Mouse (Mus musculus) spleen, postnatal 36 days (tissue): ENCODE results near the gene Six3.

Source experiments
- DNase-seq, 2 experiments: peaks; one replicate each; pipeline ENCODE4 v3.0.0; 2022; ENCODE audit warnings: low spot score in 2 of 2, mixed read lengths in 1 of 2

Six3 gene

DNA sequence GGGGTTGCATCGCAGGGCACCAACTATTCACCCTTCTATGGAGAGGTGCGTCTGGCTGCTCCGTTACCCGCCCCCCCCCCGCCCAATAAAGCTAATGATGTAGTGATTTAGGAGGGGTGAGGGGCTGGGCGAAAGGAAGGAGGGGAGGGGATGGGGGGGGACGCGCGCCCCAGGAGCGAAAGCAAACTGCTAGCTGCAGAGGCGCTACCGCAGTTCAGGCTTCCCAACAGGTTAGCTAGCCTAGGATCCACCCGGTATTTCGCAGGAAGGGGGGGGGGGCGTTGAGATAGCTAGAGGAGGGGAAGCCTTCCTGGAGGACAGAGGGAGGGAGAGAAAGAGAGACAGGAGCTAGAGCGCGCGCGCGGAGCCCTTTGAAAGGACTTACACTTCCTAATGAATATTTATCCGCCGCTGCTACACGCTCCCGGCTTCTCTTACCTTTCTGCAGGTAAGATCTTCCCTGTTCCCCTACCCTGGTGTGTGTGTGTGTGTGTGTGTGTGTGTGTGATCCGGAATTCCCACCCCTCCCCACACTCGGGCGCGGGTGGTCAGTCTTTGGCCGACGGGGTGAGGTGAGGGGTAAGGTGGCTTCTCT lies at the start of gene Six3:
TSS of gene Six3 (plus strand) at position 343 of the 595 bp plus-strand sequence.
- DNase-seq: no peak

DNA sequence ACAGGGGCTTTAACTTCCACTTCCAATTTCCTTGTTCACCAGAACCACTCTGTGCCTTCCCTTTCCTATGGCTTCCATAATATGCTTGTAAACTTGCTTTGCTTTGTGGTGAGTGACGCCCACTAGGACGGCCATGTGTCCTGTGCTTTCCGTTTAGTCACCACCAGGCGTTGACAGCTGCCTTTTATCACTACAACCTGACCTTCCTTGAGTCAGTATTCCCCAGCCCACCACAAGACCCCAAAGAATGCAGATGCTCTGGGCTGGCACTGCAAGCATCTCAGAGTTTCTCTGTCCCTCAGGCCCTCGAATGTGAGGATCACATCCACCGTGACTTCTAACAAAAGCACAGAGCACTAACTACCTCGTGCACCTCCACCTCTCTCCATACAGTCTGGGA lies 49.3 kb upstream of the Six3 start:
- DNase-seq: no peak

DNA sequence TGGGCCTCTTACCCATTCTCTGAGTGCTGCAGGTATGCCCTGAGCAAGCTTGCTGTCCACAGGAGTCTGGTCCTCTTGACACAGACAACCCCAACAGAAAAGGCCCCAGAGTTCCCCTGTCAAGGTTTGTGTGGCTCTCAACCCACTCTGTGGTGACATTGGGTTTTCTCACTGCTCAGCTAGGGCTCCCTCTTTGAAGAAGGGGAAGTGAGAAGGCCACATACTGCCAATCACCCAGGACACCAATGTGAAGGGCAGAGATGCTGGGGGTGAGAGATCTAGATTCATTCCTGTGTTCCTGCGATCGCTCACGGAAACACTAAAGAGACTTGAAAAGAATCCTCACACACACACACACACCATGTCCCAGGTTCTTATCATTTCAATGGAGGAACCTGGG lies 39.4 kb upstream of the Six3 start:
- no peak for DNase-seq

DNA sequence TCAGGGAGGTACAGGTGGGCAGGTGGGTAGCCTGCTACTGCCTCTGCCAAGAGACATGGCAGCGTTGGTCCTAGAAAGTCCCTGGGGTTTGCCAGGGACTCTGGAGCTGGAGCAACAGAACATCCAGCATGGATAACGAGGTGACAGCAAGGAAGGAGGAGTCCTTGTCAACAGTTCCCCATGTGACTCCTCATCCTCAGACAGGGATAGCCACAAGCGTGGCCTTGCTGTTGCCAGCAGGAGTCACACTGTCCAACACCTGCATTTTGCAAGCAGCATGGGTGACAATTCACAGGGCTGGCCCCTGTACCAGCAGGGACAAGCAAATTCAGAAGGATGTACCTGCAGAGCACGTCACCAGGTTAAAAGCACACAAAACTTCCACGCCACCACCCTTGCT lies 35.1 kb upstream of the Six3 start:
- no peak for DNase-seq

DNA sequence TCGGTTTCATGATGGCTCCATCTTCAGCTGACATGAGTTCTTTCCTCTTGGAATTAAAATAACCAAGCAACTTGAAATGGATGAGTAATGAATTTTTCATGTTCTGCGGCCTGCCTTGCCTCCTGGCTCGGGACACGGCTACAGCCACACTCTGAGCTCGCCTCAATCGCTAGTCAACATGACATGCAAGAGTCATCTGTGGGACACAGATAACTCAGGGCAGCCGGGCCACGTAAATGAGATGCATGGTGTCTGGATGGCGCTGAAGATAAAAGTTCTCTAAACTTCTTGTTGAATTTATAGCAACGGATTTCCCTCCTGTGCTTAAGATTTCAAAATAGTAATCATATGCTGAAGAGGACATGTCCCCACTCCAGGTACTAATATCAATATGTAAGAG lies 34.1 kb upstream of the Six3 start:
- no peak for DNase-seq

DNA sequence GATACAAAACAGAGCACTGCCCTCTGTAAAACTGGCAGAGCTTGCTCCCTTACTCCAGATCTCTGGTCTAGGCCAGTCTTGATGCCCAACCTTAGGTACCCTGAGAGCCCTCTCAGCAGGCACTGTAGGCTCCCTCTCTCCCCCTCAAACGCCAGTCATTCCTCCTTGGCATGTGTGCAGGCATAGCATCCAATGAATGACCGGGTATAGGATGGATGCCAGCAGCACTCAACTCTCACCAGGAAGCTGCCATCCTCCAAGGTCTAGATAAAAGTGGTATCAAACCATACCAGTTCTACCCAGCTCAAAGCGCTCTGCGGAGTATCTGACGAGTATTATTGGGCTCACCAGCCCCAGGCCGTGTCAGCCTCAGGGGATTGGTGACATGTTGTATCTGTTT lies 33.2 kb upstream of the Six3 start:
- no peak for DNase-seq

DNA sequence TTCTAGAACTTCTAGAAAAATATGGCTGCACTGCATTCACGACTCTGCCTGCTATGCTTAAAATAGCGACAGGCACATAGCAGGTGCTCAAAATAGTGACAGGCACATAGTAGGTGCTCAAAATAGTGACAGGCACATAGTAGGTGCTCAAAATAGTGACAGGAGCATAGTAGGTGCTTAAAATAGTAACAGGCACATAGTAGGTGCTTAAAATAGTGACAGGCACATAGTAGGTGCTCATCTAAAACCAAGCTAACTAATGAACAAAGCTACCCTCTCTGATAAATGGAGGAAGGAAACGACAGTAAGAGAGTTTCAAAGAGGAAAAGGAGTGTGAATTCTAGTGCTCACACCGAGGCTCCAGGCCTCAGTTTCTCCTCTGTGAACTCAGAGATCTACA lies 29.2 kb upstream of the Six3 start:
- DNase-seq: no peak

DNA sequence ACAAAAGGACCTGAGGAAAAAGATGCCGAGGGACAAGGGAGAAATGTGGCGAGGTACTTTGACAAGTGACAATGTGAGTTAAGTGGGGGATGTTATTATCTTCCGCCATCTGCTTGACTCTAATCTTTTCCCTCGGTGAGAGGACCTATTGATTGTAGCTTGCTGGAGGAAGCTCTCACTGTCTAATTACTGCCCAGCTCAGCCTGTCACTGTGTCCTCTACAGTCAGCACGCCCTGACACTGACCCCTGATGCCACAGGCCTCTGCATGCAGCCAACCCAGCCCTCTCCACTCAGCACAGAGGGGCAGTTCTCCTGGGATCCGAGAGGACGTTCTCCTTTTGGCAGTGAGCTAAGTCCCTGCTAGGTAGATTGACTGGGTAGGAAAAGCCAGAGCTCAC lies 28.8 kb upstream of the Six3 start:
- no peak for DNase-seq

DNA sequence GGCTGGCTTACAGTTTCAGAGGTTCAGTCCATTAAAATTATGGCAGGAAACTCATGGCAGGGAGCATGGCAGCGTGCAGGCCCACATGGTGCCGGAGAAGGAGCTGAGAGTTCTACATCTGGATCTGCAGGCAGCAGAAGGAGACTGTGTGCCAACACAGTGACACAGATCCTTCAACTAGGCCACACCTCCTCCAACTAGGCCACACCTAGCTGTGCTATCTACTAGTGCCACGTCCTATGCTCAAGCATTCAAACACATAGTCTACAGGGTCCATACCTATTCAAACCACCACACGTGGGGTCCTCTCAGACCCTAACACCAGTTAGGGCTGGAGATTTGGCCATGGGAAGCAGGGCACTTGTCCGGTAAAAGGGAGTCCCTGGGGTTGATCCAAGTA lies 27.6 kb upstream of the Six3 start:
- no peak for DNase-seq

DNA sequence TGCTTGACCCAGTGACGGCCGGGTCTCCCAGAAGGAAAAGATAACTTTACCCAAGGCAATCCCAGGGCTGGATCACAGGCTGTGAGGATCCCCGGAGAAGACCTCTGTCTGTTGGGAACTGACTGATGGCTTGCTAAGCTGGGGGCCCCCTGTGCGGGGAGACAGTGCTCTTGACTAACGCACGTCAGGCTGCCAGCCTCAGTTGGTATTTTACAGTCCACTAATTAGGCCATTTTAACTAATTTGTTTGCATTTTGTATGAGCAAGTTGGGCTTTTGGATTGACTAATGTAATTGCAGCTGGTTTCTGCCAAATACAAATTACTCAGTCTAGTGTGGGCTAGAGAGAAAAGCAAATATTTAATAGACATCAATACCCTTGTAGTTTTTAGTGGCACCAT lies 21.4 kb upstream of the Six3 start:
- no peak for DNase-seq

DNA sequence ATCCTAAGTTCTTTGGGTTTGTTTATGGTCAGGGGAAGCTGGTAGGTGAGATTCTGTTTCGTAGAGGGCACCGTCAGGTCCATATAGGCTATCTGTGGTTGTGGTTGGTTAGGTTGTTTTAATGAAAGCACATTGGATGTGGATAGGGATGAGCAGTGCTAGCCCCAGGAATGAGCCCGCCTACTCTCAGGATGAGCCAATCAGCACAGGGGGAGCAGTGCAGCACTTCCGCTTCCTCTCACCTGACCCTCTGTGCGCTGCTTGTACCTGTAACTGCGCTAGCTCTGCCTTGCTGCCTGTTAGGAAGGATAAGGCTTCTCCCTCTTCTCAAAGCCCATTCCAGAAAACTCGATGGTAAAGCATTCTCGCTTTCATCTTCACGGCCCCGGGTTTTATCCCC lies 17.6 kb upstream of the Six3 start:
- no peak for DNase-seq

DNA sequence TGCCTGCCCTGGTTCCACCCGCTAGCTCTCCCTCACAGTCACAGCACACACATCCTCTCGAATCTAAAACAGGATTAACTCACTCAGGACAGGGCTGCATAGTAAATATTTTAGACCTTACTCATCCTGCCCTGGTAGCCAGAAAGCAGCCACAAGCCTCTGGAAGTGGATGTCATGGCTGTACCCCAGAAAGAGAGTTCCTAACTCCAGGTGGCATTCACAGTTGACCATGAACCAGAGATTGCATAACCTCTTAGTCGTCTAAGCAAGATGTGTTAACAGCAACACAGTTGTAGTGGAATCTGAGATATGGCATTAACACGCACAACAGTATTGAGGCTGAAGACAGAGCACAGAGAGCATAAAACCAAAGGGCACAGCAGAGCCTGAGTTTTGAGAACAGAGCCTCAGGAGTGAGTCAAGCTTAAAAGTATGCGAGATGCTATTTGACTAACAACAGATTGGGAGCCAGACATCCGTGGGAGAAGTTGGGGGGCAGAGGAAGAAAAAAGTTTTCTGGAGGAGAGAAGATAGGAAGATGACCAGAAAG lies 17.0 kb upstream of the Six3 start:
- DNase-seq: no peak

DNA sequence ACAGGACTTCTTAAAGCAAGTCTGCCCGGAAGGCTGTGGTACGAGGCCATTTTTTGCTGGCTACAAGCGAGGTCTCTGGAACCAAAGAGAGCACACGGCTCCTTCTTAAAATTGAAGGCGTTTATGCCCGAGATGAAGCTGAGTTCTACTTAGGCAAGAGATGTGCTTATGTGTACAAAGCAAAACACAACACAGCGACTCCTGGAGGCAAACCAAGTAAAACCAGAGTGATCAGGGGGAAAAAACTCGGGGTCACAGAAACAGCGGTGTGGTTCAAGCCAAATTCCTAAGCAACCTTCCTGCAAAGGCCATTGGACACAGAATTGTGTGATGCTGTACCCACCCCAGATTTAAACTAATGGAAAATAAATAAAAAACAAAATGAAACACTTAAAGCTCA lies 13.9 kb upstream of the Six3 start:
- DNase-seq: no peak

DNA sequence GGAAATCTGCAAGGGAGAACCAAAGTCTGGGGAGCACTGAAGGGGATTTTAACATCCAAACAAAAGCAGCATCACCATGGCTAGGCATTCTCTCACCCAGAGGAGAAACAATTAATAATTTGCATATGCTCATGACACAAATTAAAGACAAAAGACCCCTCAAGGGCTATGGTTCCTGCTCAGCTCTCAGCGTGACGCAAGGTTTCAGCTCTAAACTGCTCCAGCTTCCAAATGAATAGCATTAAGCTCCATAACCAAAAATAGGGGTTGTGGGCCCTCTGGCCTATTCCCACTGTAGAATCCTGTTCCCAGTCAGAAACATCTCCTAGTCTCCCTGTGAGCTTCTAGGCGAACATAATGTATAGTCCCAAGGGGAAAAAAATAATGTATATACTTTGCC lies 6.9 kb upstream of the Six3 start:
- DNase-seq: no peak

DNA sequence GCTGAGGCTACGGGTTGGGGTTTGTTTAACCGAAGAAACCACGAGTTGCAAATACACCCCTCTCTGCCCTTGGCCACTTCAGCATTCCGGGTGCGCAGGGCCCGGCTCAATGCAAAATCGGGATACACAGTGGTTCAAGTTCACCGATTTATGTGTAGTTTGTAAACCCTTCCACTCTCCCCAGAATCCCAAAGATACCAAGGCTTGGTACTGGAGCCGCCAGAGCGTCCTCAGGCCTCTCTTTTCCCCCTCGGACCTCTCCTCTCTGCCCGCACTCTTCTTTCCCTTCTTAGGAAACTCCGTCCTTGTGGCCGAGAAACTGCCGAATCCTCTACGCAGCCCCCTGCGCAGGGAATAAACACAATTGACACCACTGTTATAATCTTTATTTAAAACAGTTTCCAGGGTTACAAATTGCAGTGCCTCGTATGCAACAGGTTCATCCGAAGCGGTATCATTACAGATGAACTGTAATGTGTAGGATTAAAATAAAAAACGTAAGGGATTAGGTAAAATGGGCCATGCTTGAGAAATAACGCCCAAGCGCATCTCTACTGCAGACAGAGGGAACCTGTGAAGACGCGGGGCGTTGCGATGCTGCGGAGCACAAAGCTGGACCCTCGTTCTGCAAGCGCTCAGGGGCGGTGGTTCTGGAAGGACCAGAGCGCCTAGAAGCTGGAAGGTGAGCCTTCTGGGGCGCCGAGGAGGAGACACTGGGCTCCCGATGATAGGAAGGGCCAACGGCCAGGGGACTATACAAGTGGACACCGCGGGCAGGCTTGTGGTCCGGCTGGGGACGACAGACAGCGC lies 5.6 kb upstream of the Six3 start:
- DNase-seq: no peak

DNA sequence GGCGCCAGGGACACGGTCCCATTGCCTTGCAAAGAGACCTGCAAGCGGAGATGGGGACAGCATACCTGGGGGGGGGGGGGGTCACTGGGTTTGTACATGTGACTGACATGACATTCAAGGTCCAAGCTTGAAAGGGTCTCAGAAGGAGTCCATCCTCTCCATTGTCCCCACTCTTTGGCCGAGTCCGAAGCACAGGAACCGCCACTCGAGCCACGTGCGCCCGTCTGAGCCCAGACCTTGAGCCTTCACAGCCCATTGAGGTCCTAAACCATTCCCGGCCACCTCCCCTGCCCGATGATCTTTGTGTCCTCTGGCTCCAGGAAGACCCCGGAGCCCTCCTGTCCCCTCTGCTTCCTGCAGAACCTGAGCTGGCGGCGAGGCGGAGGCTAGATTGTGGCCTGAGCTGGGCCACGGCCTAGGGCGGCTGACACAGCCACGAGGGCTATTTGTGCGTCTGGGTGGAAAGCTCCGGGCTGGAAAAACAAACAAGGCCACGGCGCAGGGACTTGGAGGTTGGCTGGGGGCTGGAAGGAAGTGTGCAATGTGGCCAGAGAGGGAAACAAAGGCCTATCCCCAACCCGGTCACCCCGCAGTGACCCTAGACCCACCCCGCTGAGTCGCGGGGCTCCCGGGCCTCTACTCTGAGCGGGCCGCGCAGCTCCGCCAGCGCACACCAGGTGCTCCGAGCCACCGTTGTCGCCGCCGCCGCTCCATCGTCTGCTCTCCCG lies 4.9 kb upstream of the Six3 start:
- no peak for DNase-seq

DNA sequence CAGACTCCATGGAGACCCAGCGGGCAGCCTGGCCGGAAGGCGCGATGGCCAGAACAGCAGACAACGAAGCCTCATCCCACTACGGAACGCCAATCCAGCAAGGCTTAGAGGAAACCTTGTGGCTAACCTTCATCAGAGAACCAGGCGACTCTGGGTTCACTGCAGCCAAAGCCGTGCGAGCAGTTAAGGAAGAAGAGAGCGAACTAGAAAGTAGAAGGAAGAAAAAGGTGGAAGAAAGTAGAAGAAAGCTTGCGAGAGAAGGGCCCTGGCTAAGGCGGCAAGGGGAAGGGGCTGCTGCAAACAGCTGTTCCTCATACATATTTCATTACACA lies 4.3 kb upstream of the Six3 start:
- no peak for DNase-seq

DNA sequence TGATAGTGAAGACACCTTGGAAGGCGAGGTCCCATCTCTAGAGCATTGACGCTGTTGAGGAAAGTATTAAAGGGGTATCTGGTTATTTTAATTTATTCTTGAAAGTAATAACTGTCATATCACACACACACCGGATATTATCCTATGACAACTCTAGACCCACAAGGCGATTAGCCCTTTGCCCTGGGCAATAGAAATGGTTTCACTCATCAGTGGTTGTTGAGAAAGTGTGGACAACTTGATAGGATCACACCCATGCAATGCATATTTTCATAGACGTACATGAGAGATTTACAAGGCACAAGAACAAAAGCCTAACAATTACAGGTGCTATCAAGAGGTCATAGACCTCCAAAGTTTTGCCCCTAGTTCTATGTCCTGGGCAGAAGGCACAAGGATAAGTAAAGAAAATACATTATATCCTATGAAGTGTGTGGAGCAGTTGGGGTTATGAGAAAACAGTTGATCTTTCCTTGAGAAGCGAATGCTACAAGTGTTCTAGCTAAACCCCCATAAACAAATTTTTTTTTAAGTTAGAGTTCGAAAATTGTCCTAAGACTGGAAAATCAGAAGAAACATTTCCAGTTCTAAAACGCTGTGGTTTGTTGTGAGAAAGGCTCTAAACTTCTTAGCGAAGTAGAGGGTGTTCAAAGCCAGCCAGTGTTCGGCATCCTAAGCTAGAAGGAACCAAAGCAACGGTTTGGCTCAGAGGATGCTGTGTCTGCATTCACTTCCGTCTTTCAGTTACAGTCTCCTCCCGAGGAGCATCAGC lies 3.6 kb upstream of the Six3 start:
- DNase-seq: no peak

DNA sequence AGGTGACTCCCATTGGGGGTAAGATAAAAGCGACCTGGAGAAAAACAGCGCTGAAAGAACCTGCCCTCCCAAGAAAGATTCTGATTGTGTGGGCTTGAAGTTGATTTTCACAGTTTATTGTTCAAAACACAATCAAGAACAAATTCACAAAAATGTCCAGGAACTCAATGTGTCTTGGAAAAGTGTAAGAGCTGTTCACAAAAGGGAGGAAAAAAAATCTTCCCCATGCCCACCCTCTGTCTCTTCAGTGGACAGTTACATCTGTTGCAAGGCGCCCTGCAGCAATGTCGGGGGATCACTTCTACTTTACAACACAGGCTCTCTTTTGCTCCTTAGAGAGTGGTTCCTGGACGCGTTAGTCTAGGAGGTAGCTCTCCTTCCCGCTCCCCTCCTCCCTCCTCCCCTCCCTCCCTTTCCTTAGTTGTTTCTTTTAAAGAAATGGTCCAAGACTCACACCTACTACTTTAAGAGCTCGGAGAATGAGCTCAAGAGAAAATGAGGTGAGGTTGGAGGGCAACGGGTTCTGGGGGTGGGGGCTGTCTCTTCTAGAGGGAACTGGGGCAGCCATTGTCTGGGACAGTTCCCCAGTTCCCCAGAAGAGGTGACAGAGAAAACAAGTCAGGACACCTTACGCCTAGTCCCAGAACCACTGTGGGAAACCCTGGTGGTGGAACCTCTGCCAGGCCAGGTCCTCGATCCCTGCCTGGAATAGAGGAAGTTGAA lies 2.9 kb upstream of the Six3 start:
- DNase-seq: no peak

DNA sequence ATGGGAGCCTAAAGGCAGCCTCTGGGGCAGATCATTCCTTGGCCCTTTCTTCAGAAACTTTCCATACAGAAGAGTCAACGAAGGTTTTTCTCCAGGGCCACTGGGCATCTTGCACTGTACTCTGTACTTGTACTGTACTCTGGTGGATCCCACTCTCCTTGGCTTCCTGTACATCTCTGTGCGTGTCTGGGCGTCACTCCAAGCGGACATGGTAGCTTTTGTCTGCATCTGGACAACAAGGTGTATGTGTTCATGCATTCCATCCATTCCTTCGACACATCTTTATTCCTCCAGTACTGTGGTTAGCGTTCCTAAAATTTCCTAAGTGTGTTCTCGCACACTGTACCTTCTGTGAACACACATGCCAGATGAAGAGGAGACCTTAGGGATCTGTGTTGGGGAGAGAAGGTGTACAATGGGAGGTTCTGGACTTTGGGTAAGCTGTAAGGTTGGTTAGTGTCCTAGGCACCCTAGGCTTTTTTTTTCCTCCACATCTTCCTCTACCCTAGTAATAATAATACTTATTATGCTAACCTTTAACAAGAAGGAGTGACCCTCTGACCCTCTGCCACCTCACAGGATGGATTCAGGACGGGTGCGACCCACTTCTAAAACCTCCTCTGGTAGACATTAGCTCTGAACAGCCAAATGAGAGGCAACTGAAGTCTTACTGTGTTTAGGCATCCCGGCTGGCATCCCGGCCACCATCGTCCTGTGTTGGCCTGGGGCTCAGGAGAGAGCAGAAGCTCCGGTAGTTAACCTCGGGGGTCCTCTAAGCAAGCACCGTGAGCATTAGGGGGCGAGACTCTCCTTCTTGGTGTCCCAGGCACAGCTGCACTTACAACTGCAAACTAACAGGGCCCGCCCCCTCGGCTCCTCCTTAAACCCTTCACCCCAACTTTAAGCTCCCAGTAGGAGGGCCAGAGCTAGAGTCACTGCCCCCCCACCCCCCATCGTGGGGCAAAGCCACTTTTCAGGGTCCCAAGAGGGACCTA lies 1.6 kb upstream of the Six3 start:
- no peak for DNase-seq
